Mouse (Mus musculus): ENCODE measurements at regions not wholly inside any gene's neighbourhood (a gene's known extent, or its start where the extent isn't known, plus 50 kb on each side); places are given as distances from the start of the nearest gene placed in this dataset.

GRCm38 (mm10) chr13:47951043-47951442, 310.0 kb upstream of the Id4 start:
- Histone ChIP-seq H3K4me3 (replicated peaks in 1 of 3; ENCODE audit: low read depth in 2 of 3, low read length in 2 of 3, poor library complexity in 1 of 3) (no peak overlapping the region), H3K27ac (ENCODE audit: insufficient read depth, low read depth) (no peak overlapping the region), H3K4me2 (ENCODE audit: insufficient read depth, low read depth, poor library complexity, severe bottlenecking) (no peak overlapping the region), H3K27me3 (replicated peaks) (no peaks in the 10 kb centered on the region), H3K36me3 (replicated peaks in 1 of 2; ENCODE audit: control insufficient read depth in 1 of 2, insufficient read depth in 1 of 2, low read length in 1 of 2) (no peaks in the 10 kb centered on the region), H3K9me3 (replicated peaks; ENCODE audit: low read length) (peaks cover 64% of the 10 kb centered on the region), H3K9ac (ENCODE audit: insufficient read depth, low read depth) (no peak overlapping the region), H3K79me2 (replicated peaks; ENCODE audit: control insufficient read depth, extremely low read depth, insufficient read depth, poor library complexity, severe bottlenecking) (no peaks in the 10 kb centered on the region), H3K4me1 (ENCODE audit: control insufficient read depth in 1 of 2, insufficient read depth in 2 of 2) (no peaks in the 10 kb centered on the region)
- in situ Hi-C loops (cut with MboI; ENCODE audit: low pct_ligation_motif_present, low pct_unique_long_range_greater_than_20kb, low sequenced_read_pairs) (no loop called here), dilution Hi-C loops (cut with MboI; ENCODE audit: extremely low pct_ligation_motif_present, extremely low pct_unique_long_range_greater_than_20kb, low sequenced_read_pairs) (no loop called here)
- no peak for DNase-seq (ENCODE audit: extremely low read depth)
- TF ChIP-seq ZC3H11A (IDR thresholded peaks at IDR 0.05; ENCODE audit: low read depth, low read length): no peak

- TF ChIP-seq SMC3 (IDR thresholded peaks at IDR 0.05; ENCODE audit: low read depth, low read length): no peak
- TF ChIP-seq KAT2A (IDR thresholded peaks at IDR 0.05; ENCODE audit: insufficient replicate concordance, low read length): no peak
- no peak for TF ChIP-seq CTCF (conservative IDR thresholded peaks at IDR 0.05 in 1 of 2, IDR thresholded peaks at IDR 0.05 in 1 of 2; ENCODE audit: low read depth in 2 of 2, low read length in 2 of 2)
- TF ChIP-seq POLR2A (IDR thresholded peaks at IDR 0.05; ENCODE audit: low read depth, low read length): no peak
- no peak for TF ChIP-seq JUND (conservative IDR thresholded peaks at IDR 0.05; ENCODE audit: low read depth, low read length)
- TF ChIP-seq ZNF384 (IDR thresholded peaks at IDR 0.05; ENCODE audit: low read depth, low read length): no peak
- no peak for TF ChIP-seq HCFC1 (IDR thresholded peaks at IDR 0.05; ENCODE audit: low read depth, low read length)
- no peak for TF ChIP-seq EP300 (IDR thresholded peaks at IDR 0.05; ENCODE audit: low read length)
- TF ChIP-seq SIN3A (IDR thresholded peaks at IDR 0.05; ENCODE audit: low read length): no peak
- no peak for TF ChIP-seq MEF2A (IDR thresholded peaks at IDR 0.05; ENCODE audit: borderline replicate concordance, low read depth, low read length)
- no peak for TF ChIP-seq JUN (IDR thresholded peaks at IDR 0.05; ENCODE audit: insufficient read depth, low read depth, low read length)
- TF ChIP-seq TBP (conservative IDR thresholded peaks at IDR 0.05; ENCODE audit: low read depth, low read length): no peak
- TF ChIP-seq RAD21 (IDR thresholded peaks at IDR 0.05; ENCODE audit: low read depth, low read length): no peak
- no peak for TF ChIP-seq NELFE (IDR thresholded peaks at IDR 0.05; ENCODE audit: low read depth, low read length)
- TF ChIP-seq NRF1 (IDR thresholded peaks at IDR 0.05; ENCODE audit: low read depth, low read length): no peak
- TF ChIP-seq E2F4 (IDR thresholded peaks at IDR 0.05; ENCODE audit: insufficient replicate concordance, low read depth, low read length): no peak
- dilution Hi-C loops (cut with MboI; ENCODE audit: extremely low pct_ligation_motif_present, extremely low pct_unique_long_range_greater_than_20kb, low sequenced_read_pairs): no loop called here
Measured at GRCm38 (mm10) chr13:47952946-47953345, 308.1 kb upstream of the Id4 start.

More at GRCm38 (mm10) chr13:47952946-47953345, 308.1 kb upstream of the Id4 start:
- no peaks in the 10 kb centered on the region for H3K4me1 ChIP-seq (ENCODE audit: control insufficient read depth in 1 of 2, insufficient read depth in 2 of 2)
- in situ Hi-C loops (cut with MboI; ENCODE audit: low pct_ligation_motif_present, low pct_unique_long_range_greater_than_20kb, low sequenced_read_pairs): no loop called here
- H3K79me2 ChIP-seq (replicated peaks; ENCODE audit: control insufficient read depth, extremely low read depth, insufficient read depth, poor library complexity, severe bottlenecking): no peaks in the 10 kb centered on the region
- peaks cover 64% of the 10 kb centered on the region for H3K9me3 ChIP-seq (replicated peaks; ENCODE audit: low read length)
- no peaks in the 10 kb centered on the region for H3K27me3 ChIP-seq (replicated peaks)
- H3K36me3 ChIP-seq (replicated peaks in 1 of 2; ENCODE audit: control insufficient read depth in 1 of 2, insufficient read depth in 1 of 2, low read length in 1 of 2): no peaks in the 10 kb centered on the region
- no peak overlapping the region for H3K9ac ChIP-seq (ENCODE audit: insufficient read depth, low read depth)
- H3K4me3 ChIP-seq (replicated peaks in 1 of 3; ENCODE audit: low read depth in 2 of 3, low read length in 2 of 3, poor library complexity in 1 of 3): no peak overlapping the region
- H3K27ac ChIP-seq (ENCODE audit: insufficient read depth, low read depth): no peak overlapping the region
- no peak overlapping the region for H3K4me2 ChIP-seq (ENCODE audit: insufficient read depth, low read depth, poor library complexity, severe bottlenecking)
- no peak for DNase-seq (ENCODE audit: extremely low read depth)
